Mouse (Mus musculus) adrenal gland, adult 18-20 months (tissue): ENCODE measurements around the gene Dpp6. TPM values are rescaled to one million over a fixed set of nuclear protein-coding genes. Genes with fewer than 3 reads are reported as not detected.

Experiments
- DNase-seq, 2 experiments: peaks; one replicate each; pipeline ENCODE4 v3.0.0; 2021 to 2022; ENCODE audit warnings: low spot score in 2 of 2
- long read RNA-seq, 2 experiments: library from polyadenylated mRNA; stranded (forward); transcript quantifications; one replicate each; pipeline ENCODE4 v2.0.0; 2021
- total RNA-seq, 2 experiments: library from RNA; stranded (reverse); gene quantifications; 1 replicate in 1 of 2; 2 replicates in 1 of 2; pipeline ENCODE4 v1.2.3; 2021

Gene Dpp6
- total RNA-seq, result 1 to 10 TPM; 8.7 to 9.4 TPM
- long read RNA-seq, experiment 1, result 0 reads
- long read RNA-seq, experiment 2, partial matches to known transcripts, result 1 of 2 reads
- long read RNA-seq, experiment 2, other reads (novel, unspliced or antisense), result 1 of 2 reads

GRCm38 (mm10) chr5:26816975-26817941 lies at the start of gene Dpp6:
TSS of gene Dpp6 (plus strand) at chr5:26817203.
- DNase-seq, result no peak

DNA sequence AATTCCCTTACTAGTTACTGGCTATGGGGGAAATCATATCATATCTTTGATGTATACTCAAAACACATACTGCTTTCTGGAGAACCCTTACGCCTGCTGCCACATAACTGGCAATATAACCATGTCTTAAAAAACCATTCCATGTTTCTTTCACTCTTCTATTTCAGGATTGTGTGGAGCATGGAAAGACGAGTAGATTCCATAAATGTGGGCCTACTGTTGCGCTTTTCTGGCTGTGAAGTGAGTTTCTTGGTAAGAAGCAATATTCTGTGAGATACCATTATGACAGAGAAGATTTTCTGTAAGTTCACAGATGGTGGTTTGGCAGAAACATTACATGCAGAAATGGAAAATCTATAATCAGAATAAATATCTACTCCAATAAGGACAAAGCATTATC lies 33.0 kb upstream of the Dpp6 start:
- DNase-seq, result no peak

- DNase-seq, result no peak
Measured at GRCm38 (mm10) chr5:26795524-26795923, 21.5 kb upstream of the Dpp6 start.

GRCm38 (mm10) chr5:26835972-26836371 lies 19.0 kb downstream of the Dpp6 start:
- DNase-seq, result no peak

DNA sequence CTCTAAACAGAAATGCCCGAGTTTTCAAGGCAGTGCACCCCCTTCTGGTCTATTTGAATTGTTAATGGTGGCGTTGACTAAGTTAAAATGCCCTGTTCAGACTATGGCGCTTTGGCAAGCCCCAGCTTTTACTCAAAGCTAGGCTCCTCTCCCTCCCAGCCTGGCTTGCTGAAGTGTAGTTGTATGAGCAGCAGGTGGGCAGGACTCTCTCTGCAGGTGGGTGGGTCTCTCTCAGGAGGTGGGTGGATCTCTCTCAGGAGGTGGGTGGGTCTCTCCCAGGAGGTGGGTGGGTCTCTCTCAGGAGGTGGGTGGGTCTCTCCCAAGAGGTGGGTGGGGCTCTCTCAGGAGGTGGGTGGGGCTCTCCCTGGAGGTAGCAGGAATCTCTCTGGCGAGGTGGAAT lies 24.1 kb downstream of the Dpp6 start:
- DNase-seq, result no peak

- no peak for DNase-seq
Measured at GRCm38 (mm10) chr5:26854746-26855145, 37.7 kb downstream of the Dpp6 start.

DNA sequence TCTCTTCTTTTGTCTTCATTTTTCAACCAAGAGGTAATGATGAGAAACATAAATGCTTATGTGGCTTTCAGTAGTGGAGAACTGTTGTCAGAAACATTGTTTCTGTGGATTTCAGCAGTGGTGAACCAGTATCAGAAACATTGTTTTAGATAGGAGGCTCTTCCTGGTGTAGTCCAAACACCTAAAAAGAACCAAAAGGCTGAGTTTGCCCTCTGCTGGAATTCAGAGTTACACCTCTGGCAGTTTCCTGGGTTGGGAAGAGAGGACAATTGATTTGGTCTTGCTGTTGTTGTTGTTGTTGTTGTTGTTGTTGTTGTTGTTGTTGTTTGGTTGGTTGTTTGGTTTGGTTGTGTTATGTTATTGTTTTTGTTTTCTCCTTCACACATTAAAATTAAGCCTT lies 58.4 kb downstream of the Dpp6 start:
- DNase-seq, result no peak

GRCm38 (mm10) chr5:26887496-26887895 lies 70.5 kb downstream of the Dpp6 start:
- DNase-seq, result no peak

DNA sequence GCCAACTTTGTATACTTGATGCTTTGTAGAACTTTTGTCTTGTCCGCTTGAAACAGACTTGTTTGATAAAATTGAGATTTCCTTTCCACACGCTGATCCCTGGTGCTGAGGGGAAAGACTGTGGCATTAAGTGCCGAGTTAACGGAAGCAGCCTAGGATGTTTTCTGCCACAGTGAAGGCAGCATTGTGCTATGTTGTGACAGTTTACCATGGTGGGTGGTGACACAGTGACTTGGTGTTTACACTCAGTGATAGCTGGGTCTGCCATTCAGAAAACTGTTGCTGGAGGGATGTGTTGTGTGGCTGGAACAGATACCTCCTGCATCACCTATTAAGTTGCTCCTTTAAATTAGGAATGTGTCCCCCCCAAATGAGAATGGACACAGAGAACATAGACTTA lies 71.1 kb downstream of the Dpp6 start:
- no peak for DNase-seq

DNA sequence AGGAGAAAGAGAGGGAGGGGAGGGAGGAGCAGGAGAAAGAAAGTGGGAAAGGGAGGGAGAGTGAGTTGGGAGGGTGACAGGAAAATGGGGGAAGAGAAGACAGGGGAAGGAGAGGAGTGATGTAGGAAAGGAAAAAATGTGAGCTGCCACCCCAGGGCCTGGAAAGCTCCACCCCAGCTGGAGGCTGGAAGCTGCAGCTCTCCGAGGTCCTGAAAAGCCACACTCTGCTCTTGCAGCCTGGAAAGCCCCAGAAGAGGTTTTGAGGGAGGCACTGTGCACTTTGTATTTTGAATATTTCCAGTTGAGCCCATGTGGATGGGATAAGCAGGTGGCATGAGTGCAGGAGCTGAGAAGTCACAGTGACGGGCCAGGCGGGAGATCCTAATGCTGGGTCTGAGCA lies 77.3 kb downstream of the Dpp6 start:
- no peak for DNase-seq

DNA sequence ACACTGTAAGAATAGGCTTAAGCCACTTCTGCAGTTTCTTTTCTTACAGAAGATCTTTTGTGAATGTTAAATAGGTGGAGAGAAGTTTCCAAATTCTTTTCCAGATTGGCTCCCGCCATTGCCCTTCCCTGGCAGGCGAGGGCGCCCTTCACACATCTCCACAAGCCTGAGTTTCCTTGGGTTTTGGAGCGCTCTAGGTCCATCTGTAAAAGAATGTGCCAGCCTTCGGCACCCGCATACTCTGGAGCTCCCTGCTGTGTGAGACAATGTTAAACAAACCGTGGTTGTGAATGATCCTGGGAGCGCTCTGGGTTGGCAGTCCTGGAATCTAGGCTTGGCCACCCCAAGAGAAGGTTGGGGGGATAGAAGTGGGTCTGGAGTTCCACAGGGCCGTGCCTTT lies 86.8 kb downstream of the Dpp6 start:
- DNase-seq, result no peak

DNA sequence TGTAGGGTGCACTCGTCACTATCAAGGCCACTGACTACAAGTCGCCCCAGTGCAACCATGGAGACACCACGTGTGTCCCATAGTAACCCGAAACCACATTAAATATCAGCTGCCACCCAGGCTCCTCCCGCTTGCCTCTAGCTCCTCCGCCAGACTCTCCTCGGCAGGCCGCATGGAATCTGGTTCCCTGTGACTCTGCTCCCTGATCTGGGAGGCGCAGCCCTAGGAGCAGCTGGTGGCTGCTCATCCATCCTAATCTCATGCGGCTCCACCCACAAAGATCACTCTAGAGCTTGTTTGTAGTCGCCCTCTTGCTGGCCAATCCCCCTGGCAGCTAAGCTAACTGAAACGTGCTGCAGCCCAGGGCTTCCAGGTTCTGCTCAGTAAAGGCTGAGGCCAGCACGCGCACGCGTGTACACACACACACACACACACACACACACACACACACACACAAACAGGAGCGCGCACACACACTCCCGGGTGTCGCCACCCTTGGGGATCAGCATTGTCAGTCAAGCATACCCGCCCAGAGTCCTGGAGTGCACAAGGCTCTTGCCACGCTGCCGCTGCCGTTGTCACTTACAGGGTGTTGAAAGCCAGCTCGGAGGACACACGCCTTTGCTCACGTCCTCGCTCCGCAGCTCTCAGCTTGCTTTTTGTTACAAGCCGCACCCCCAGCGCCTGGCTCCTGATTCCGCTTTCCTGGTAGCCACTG lies 87.5 kb downstream of the Dpp6 start:
- DNase-seq, result peak in 1 of 2 experiments; percentile 6

- no peak for DNase-seq
Measured at GRCm38 (mm10) chr5:26907151-26907550, 90.1 kb downstream of the Dpp6 start.

DNA sequence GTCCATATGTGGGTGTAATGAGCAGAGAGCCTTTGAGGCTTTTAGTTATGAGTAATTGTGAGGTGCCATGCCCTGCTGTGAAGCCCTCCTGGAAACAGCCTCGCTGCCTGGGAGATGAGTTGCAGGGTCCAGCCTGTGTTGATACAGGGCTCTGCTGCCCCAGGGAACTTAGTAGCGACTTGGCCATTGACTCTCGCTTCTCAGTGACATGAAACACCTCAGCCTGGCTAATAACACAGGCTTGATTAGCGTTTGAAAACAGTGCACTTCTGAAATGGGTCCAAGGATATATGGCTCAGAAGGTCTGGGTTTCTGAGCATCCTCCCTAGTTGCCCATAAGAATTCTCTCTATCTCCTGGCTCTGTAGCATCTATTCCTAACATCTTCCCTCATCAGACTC lies 91.6 kb downstream of the Dpp6 start:
- no peak for DNase-seq

DNA sequence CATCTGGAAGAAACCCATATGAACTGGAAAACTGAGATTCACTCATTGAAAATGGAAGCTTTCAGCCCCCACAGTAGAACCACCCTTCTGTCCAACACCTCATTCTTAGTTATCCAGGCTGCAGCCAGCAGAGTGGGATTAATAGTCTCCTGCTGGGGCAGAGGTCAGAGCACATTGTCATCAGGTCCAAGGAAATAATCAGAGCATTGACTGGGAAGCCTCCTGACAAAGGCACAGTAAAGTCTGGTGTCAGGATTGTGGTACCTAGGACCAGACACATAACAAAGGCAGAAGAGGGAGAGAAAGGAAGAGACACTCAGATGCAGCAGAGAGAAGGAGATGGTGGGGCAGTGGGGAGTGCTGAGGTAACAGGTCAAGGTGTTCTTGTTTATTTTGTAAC lies 93.3 kb downstream of the Dpp6 start:
- no peak for DNase-seq

- no peak for DNase-seq
Measured at GRCm38 (mm10) chr5:26911965-26912364, 95.0 kb downstream of the Dpp6 start.

DNA sequence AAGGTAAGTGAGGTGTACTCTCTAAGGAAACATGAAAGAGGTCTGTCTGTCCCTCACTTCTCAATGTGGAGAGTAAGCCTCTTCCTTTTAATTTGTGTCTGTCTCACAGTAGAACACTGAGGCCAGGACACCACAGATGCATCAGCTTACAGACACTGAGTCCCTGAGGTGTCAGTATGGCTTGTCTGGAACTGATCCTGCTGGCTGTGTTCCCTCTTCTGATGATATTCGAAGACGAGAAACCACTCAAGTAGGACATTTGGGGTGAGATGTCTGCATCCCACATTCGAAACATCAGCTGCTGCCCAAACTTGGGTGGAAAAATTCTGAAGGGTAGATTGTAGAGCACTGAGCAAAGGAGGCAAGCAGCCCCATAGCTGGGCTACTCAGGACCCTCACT lies 101.8 kb downstream of the Dpp6 start:
- no peak for DNase-seq

- no peak for DNase-seq
Measured at GRCm38 (mm10) chr5:26924552-26924951, 107.5 kb downstream of the Dpp6 start.

DNA sequence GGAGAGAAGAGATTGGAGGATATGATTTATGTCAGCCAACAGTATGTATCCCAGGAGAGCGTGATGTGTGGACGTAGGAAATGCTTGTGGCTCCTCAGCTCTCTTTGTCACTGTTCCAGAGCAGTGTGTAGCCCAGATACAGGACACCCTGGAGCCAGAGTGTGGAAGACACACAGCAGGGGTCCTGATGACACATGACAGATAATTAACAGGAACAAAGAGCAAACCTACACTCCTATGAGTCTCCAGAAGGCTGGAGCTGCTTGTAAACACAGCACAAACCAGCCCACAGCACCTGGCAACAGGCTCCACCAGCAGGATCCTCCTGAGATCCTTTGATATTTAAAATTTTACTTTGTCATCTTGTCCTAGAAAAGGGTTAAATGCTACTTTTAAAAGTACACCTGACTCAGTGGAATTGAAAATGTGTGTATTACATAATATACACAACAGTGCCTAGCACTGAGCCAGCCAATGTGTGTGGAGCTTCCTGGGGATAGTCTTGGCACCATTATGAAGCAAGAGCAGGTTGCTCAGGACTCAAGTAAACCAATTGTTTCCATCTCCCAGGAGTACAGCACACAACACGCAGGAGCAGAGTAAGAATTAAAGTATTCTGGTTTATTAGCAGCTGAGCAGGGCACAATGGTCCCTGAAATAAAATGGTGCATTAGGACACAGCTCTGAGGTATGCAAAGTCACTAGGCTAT lies 115.6 kb downstream of the Dpp6 start:
- no peak for DNase-seq

GRCm38 (mm10) chr5:26934911-26935310 lies 117.9 kb downstream of the Dpp6 start:
- no peak for DNase-seq

GRCm38 (mm10) chr5:26941471-26941870 lies 124.5 kb downstream of the Dpp6 start:
- DNase-seq, result no peak
